Mouse (Mus musculus): ENCODE data around the gene Rsrp1. TPM values are rescaled to one million over a fixed set of nuclear protein-coding genes. Genes with fewer than 3 reads are reported as not detected.
"Not testable (repeated sequence)": the region's sequence is repeated elsewhere in the genome, so short reads cannot be mapped to it uniquely, and the experiment has no call there.

Gene Rsrp1
- polyA plus RNA-seq, 1 experiment = 145 TPM

- Histone ChIP-seq H3K27ac (ENCODE audit: control insufficient read depth, insufficient read depth, low read depth, low read length) (no peak overlapping the region), H3K4me3 (ENCODE audit: control insufficient read depth, low read depth, low read length) (no peak overlapping the region), H3K36me3 (ENCODE audit: control insufficient read depth, insufficient read depth, low read length) (no peaks in the 10 kb centered on the region), H3K4me1 (ENCODE audit: control insufficient read depth, insufficient read depth, low read length) (no peaks in the 10 kb centered on the region), H3K27me3 (ENCODE audit: control insufficient read depth, insufficient read depth, low read length) (no peaks in the 10 kb centered on the region)
- no peak for TF ChIP-seq POLR2A (IDR thresholded peaks at IDR 0.05; ENCODE audit: control insufficient read depth, low read depth, low read length)
- no peak for TF ChIP-seq CTCF (IDR thresholded peaks at IDR 0.05; ENCODE audit: control insufficient read depth, insufficient read depth, insufficient replicate concordance, low read depth, low read length)
These were observed 31.3 kb upstream of the Rsrp1 start for GRCm38 (mm10) chr4:134892096-134892495.

GRCm38 (mm10) chr4:134897256-134897655 lies 26.1 kb upstream of the Rsrp1 start:
- Histone ChIP-seq H3K4me1 (ENCODE audit: control insufficient read depth, insufficient read depth, low read length) (no peaks in the 10 kb centered on the region), H3K27me3 (ENCODE audit: control insufficient read depth, insufficient read depth, low read length) (no peaks in the 10 kb centered on the region), H3K36me3 (ENCODE audit: control insufficient read depth, insufficient read depth, low read length) (no peaks in the 10 kb centered on the region), H3K27ac (ENCODE audit: control insufficient read depth, insufficient read depth, low read depth, low read length) (no peak overlapping the region), H3K4me3 (ENCODE audit: control insufficient read depth, low read depth, low read length) (no peak overlapping the region)
- TF ChIP-seq POLR2A (IDR thresholded peaks at IDR 0.05; ENCODE audit: control insufficient read depth, low read depth, low read length) (no peak), CTCF (IDR thresholded peaks at IDR 0.05; ENCODE audit: control insufficient read depth, insufficient read depth, insufficient replicate concordance, low read depth, low read length) (no peak)

- H3K36me3 ChIP-seq (ENCODE audit: control insufficient read depth, insufficient read depth, low read length) = no peaks in the 10 kb centered on the region
- no peak overlapping the region for H3K4me3 ChIP-seq (ENCODE audit: control insufficient read depth, low read depth, low read length)
- no peak overlapping the region for H3K27ac ChIP-seq (ENCODE audit: control insufficient read depth, insufficient read depth, low read depth, low read length)
- no peaks in the 10 kb centered on the region for H3K27me3 ChIP-seq (ENCODE audit: control insufficient read depth, insufficient read depth, low read length)
- TF ChIP-seq CTCF (IDR thresholded peaks at IDR 0.05; ENCODE audit: control insufficient read depth, insufficient read depth, insufficient replicate concordance, low read depth, low read length) (no peak), POLR2A (IDR thresholded peaks at IDR 0.05; ENCODE audit: control insufficient read depth, low read depth, low read length) (no peak)
- no peaks in the 10 kb centered on the region for H3K4me1 ChIP-seq (ENCODE audit: control insufficient read depth, insufficient read depth, low read length)
These were observed 22.3 kb upstream of the Rsrp1 start for GRCm38 (mm10) chr4:134901126-134901525.

GRCm38 (mm10) chr4:134903046-134903445 lies 20.3 kb upstream of the Rsrp1 start:
- Histone ChIP-seq H3K27ac (ENCODE audit: control insufficient read depth, insufficient read depth, low read depth, low read length) (no peak overlapping the region), H3K4me1 (ENCODE audit: control insufficient read depth, insufficient read depth, low read length) (no peaks in the 10 kb centered on the region), H3K4me3 (ENCODE audit: control insufficient read depth, low read depth, low read length) (no peak overlapping the region), H3K36me3 (ENCODE audit: control insufficient read depth, insufficient read depth, low read length) (no peaks in the 10 kb centered on the region), H3K27me3 (ENCODE audit: control insufficient read depth, insufficient read depth, low read length) (no peaks in the 10 kb centered on the region)
- TF ChIP-seq POLR2A (IDR thresholded peaks at IDR 0.05; ENCODE audit: control insufficient read depth, low read depth, low read length) (no peak), CTCF (IDR thresholded peaks at IDR 0.05; ENCODE audit: control insufficient read depth, insufficient read depth, insufficient replicate concordance, low read depth, low read length) (no peak)

- H3K27ac ChIP-seq (ENCODE audit: control insufficient read depth, insufficient read depth, low read depth, low read length); H3K4me1 ChIP-seq (ENCODE audit: control insufficient read depth, insufficient read depth, low read length); H3K27me3 ChIP-seq (ENCODE audit: control insufficient read depth, insufficient read depth, low read length); H3K36me3 ChIP-seq (ENCODE audit: control insufficient read depth, insufficient read depth, low read length): not testable (repeated sequence)
- H3K4me3 ChIP-seq (ENCODE audit: control insufficient read depth, low read depth, low read length) = peak overlapping the region; percentile 65; the same call in 1 of the 2 replicates
These were observed 12.0 kb upstream of the Rsrp1 start for GRCm38 (mm10) chr4:134911406-134911805.

GRCm38 (mm10) chr4:134913413-134913812 lies 10.0 kb upstream of the Rsrp1 start:
- Histone ChIP-seq H3K27ac (ENCODE audit: control insufficient read depth, insufficient read depth, low read depth, low read length) (no peak overlapping the region), H3K4me1 (ENCODE audit: control insufficient read depth, insufficient read depth, low read length) (peaks cover 5% of the 10 kb centered on the region), H3K27me3 (ENCODE audit: control insufficient read depth, insufficient read depth, low read length) (no peaks in the 10 kb centered on the region), H3K36me3 (ENCODE audit: control insufficient read depth, insufficient read depth, low read length) (no peaks in the 10 kb centered on the region), H3K4me3 (ENCODE audit: control insufficient read depth, low read depth, low read length) (peak overlapping the region; percentile 12)
- TF ChIP-seq CTCF (IDR thresholded peaks at IDR 0.05; ENCODE audit: control insufficient read depth, insufficient read depth, insufficient replicate concordance, low read depth, low read length) (peak; percentile 66; the same call in 1 of the 2 replicates), POLR2A (IDR thresholded peaks at IDR 0.05; ENCODE audit: control insufficient read depth, low read depth, low read length) (no peak)

- TF ChIP-seq CTCF (IDR thresholded peaks at IDR 0.05; ENCODE audit: control insufficient read depth, insufficient read depth, insufficient replicate concordance, low read depth, low read length) = no peak
- no peak for TF ChIP-seq POLR2A (IDR thresholded peaks at IDR 0.05; ENCODE audit: control insufficient read depth, low read depth, low read length)
- peak overlapping the region; percentile 88 for H3K4me3 ChIP-seq (ENCODE audit: control insufficient read depth, low read depth, low read length)
- H3K27ac ChIP-seq (ENCODE audit: control insufficient read depth, insufficient read depth, low read depth, low read length) = peak overlapping the region; percentile 46
- no peaks in the 10 kb centered on the region for H3K27me3 ChIP-seq (ENCODE audit: control insufficient read depth, insufficient read depth, low read length)
- H3K36me3 ChIP-seq (ENCODE audit: control insufficient read depth, insufficient read depth, low read length) = no peaks in the 10 kb centered on the region
- H3K4me1 ChIP-seq (ENCODE audit: control insufficient read depth, insufficient read depth, low read length) = peaks cover 7% of the 10 kb centered on the region
These were observed 9.1 kb upstream of the Rsrp1 start for GRCm38 (mm10) chr4:134914122-134914863.

GRCm38 (mm10) chr4:134914864-134915209 lies 8.6 kb upstream of the Rsrp1 start, which contains the start of gene Tmem50a:
TSS of gene Tmem50a (minus strand) at chr4:134915024.
- H3K36me3 ChIP-seq (ENCODE audit: control insufficient read depth, insufficient read depth, low read length) = no peaks in the 10 kb centered on the region
- TF ChIP-seq CTCF (IDR thresholded peaks at IDR 0.05; ENCODE audit: control insufficient read depth, insufficient read depth, insufficient replicate concordance, low read depth, low read length) (no peak), POLR2A (IDR thresholded peaks at IDR 0.05; ENCODE audit: control insufficient read depth, low read depth, low read length) (peak; percentile 65)
- peaks cover 7% of the 10 kb centered on the region for H3K4me1 ChIP-seq (ENCODE audit: control insufficient read depth, insufficient read depth, low read length)

More at GRCm38 (mm10) chr4:134914864-134915209, 8.6 kb upstream of the Rsrp1 start, which contains the start of gene Tmem50a:
- Histone ChIP-seq H3K27me3 (ENCODE audit: control insufficient read depth, insufficient read depth, low read length) (no peaks in the 10 kb centered on the region), H3K4me3 (ENCODE audit: control insufficient read depth, low read depth, low read length) (peak within 1 kb of the TSS; percentile 88), H3K27ac (ENCODE audit: control insufficient read depth, insufficient read depth, low read depth, low read length) (peak within 1 kb of the TSS; percentile 46)
